Mouse (Mus musculus): ENCODE data around the gene Atmin.

Gene Atmin

DNA sequence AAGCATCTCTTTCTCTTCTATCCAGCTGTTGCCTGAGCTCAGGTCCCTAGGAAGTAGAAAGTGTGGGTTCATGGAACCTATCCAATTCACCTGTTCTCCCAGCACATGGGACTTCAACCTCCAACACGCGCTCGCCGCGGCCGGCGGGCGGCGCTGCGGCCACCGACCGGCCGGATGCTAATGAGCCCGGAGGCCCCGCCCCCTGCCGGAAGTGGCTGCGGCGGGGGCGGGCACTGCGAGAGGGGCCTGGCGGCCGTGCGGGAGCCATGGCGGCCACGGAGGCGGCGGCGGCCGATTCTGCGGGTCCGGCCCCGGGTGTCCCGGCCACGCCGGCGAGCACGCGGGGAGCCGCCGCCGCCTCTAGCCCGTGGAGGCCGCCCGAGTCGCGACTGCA, at the start of gene Atmin:
Gene Atmin (plus strand): TSS at position 233 of the 394 bp plus-strand sequence.
- DNase-seq (ENCODE audit: low read depth), result peak; percentile 53

DNA sequence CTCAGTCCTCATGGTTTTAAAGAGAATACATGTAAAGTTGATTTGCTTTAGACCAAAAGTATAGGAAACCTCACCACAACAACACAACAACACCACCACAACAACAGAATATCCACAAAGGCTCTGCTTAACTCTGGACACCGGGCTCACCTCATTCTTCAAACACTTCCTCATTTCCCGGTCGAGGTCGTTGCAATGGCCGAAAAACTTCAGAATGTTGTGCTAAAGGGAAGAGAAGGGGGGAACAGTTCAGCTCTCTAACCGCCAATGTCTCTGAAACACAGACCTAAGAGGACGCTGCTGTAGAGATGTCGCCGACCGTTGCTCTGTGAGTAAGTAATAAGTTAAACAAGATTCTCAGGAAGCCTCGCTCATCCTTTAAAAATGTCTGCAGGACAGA, 49.3 kb upstream of the Atmin start:
- no peak for DNase-seq (ENCODE audit: low read depth)

DNA sequence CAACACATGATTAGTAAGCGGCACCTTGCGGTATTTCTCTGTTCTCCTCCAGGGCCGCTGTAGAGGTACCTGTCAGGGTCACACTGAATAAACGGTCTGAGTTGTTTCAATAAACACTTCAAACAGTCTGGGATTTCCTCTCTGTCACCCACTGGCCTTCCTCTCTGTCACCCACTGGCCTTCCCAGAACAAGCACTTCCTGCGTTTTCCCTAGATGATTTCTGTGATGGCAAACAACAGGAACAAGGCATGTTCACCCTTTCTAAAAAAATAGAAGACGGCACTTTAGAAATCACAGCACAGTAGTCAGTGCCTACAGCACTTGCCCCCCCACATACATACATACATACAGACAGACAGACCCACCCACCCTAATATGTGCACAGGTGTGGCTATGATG, 47.7 kb upstream of the Atmin start:
- DNase-seq (ENCODE audit: low read depth), result no peak

DNA sequence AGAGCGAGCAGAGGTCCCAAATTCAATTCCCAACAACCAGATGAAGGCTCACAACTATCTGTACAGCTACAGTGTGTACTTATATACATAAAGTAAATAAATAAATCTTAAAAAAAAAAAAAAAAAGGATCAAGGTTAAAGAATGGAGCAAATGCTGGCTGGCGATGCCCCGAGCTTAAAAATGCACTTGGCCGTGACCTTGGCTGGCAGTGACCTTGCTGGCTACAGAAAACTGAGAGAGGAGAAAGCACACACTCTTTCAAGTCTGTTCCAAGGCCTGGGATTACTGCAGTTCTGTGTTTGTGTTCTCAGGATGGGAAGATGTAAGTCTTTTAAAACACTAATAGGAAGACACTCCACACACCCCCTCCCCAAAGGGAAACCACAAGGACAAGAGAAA, 38.5 kb upstream of the Atmin start:
- no peak for DNase-seq (ENCODE audit: low read depth)

DNA sequence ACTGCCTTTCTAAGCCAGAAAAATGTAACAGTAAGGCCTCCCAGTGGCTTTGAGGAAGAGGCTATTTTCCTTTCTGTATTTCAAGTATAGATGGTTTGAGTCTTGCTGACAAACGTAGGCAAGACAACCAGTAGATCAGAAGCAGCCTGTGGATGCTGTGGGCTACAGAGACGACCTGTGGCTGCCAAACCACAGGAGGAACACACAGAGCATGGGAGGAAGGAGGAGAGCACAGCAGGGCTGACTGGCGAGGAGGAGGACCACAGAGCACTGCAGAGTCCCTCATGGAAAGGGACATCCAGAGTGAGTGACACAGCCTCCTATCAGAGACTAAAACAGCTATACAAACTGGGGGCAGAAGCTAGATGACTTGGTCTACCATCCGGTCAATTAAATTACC, 37.9 kb upstream of the Atmin start:
- DNase-seq (ENCODE audit: low read depth), result no peak

DNA sequence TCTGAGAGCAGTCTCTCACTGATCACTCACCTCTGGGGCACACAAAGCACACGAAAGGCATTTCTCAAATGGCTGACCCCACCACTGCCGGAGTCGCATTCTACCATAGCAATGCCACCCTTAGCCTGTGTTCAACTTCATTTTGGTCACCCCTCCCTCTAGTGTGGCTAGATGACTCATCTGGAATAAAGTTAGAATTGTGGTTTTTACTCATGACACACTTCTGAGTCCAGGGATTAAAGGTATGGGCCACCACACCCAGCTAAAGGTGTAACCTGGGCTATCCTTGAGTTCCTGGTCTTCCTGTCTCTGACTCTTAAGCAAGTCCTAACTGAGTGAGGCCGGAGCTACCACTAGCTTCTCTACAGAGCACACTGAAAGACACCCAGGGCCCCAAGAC, 37.4 kb upstream of the Atmin start:
- no peak for DNase-seq (ENCODE audit: low read depth)

DNA sequence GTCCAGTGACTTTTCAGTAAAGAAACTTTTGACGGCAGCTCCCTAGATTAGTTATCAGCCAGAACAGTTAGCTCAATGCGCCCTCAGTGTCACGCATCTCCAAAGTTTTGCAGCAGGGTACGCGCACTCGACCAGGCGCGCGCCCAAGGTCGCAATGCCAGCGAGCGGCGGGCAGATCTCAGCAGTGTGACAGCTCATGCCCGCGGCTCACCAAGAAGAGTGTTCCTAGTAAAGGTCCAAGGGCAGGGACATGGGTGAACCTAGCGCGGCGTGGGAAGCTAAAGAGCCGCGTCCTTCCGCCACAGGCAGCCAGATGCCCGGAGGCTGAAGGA, 22.2 kb upstream of the Atmin start:
- no peak for DNase-seq (ENCODE audit: low read depth)

DNA sequence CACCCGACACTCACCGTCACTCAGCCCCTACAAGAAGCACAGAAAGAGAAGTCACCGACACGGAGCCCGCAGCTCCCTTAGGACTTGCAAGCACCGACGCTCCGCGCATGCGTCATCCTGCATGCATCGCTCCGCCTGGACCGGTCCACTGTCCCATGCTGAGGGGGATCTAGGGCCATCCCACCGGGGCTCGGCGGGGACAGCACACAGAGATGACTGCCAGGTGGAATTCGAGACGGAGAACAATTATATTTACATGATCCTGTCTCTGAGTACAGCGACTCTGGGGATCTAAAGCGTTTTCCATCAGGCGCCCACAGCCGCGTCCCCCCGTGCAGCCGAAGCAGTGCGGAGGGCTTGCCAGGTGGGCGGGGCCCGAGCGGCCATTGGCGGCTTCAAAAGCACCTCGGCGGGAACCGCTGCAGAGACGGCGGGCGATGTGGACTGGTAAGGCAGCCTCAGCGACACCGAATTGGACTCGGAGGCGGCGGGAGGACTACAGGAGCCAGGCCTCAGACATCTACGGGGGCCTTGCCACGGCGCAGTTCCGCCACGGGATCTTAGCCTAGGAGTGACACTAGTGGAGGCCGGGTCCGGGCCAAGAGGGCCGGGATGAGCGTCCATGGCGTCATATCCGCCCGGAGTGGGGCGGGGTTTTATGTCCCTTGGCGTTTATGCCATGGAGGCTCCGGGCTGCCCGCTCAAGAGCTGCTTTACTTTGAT, 21.7 kb upstream of the Atmin start, which contains the start of the genes Cmc2 and Cenpn:
Gene Cmc2 (minus strand): TSS at position 119 of the 723 bp plus-strand sequence.
Gene Cenpn (plus strand): TSS at position 394 of the 723 bp plus-strand sequence.
- peak; percentile 78 for DNase-seq (ENCODE audit: low read depth)

DNA sequence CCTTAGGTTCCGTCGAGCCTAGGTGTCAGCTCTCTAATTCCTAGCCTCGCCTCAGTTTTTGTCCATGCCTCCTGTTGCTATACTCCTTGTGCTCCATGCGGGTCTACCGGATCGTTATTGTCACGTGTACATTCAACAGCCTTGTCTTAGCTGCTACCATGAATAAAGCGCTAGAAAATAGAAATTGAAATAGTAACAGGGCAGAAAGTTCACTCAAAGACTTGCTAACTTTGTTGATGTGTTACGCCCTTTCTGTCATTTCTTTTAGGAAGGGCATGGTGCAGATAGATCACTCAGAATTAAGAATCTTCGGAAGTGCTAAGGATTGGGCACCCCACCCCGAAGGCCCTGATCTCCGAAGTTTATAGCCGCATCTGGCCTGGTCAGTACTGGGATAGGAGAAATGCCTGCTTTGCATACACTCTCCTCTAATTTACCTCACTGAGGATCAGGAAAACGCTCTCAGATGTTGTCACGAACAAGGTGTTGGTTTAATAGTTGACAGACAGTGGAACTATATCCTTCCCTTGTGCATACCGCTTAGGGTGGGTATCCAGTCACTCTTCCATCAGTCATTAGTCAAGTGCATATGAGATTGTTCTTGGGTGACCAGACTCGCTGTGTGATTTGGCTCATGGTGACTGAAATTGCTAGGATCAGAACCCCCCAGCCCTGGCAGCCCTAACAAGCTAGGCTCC, 21.0 kb upstream of the Atmin start:
- no peak for DNase-seq (ENCODE audit: low read depth)

DNA sequence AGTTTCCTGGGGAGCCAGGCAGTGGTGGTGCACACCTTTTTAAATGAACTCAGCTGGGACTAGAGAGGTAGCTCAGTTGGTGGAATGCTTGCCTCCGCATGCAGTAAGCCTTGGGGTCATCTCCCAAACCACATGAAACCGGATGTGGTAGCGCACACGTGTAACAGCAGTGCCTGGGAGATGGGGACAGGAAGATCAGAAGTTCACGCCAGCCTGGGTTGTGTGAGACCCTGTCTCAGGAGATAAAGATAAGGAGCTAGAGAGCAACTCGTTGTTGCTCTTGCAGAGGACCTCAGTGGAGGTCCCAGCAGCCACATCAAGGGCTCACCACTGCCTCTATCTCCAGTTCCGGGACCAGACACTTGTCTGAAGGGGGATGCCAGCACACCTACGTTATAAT, 19.7 kb upstream of the Atmin start:
- DNase-seq (ENCODE audit: low read depth), result no peak

DNA sequence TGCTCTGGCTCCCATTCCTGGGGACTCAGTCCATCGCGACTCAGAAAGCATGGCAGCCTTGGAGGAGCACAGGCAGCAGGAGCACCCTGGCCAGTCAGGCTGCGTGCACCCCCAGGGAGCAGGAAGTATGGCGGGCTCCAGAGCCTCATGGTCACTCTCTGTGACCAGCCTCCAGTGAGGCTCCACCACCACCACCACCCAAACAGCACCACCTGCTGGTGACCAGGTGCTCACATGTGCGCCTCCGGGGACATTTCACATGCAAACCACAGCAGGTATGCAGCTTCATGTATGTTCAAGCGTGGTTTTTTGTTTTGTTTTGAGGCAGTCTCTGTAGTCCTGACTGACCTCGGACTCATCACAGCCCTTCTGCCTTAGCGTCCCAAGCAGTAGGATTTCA, 15.3 kb upstream of the Atmin start:
- no peak for DNase-seq (ENCODE audit: low read depth)

DNA sequence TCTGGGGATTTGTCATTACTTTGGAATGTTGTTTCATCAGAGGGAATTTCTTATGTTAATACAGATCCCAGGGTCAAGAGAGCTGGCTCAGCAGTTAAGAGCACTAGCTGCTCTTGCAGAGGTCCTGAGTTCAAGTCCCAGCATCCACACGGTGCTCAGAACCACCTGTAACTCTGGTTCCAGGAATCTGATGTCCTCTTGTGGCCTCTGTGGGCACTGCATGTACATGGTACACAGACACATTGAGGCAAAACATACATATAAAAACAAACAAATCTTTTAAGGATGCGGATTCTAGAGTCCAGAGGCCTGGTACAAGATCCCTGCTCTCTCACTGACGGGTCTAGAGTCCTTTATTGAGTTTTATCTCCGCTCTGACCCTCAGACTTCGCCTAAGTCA, 14.6 kb upstream of the Atmin start:
- no peak for DNase-seq (ENCODE audit: low read depth)

DNA sequence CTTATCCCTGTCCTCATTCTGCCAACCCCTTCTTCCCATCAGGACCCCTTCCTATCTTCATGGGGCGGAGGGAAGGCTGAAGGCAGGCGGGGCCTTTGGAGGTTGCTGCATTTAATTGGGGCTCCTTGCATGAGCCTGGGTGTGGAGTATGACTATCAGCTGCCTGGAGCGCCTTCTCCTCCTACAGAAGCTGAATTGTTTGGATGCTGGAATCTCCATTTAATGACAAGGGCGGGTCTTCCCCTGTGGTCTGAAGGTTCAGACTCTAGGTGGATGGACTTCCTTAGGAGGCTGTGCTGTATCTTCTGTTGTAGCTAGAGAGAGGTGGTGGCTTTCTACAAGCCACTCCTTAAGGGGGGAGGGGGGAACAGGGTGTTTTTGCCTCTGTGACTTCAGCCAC, 8.2 kb upstream of the Atmin start:
- DNase-seq (ENCODE audit: low read depth), result no peak

DNA sequence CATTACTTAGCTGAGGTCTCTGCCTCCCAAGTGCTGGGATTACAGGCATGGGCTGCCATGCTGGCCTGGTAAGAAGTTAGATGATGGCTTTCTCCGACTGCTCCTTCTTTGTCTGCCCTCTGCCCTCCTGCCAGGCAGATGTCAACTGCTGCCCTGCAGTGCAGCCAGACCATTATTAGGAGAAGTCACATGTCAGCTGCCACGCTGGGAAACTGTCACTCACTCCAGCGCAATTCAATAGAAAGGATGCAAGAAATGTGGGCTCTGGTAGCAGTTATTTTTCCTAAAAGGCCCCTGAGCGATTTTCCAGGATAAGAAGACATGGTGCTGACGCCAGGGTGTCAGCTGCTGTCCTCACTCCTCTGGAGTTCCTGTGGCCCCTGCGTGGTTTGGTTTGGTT, 7.7 kb upstream of the Atmin start:
- DNase-seq (ENCODE audit: low read depth), result no peak

DNA sequence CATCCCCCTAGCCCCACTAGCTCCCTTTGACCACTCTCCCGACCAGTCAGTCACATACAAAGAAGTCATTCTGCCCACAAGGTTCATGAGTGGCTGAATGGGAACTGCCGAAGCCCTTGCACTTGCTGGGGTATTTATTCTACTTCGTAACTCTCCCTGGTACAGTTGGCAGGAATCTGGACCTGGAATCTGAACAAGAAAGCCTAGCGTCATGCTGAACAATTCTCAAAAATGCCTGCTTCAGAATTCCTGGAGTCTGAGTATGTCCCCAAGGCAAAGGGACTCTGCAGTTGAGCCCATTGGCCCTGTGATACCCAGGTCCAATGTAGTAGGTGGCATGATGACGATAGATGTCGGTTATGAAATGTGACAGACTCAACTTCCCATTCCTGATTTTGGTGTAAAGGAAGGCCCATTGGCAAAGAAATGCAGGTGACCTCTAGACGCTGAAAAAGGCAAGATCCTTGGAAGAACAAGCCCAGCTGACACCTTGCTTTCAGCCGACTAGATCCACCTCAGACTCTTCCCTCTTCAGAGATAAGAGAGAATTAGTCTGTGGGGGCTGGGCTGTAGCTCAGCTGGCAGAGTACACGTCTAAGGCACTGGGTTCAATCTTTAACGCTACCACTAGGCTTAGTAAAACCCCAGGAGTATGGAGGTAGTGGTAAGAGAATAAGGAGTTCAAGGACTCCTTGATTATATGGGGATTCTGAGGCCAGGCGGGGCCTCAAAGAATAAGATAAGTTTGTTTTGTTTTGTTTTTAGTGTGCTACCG, 722 bp upstream of the Atmin start:
- no peak for DNase-seq (ENCODE audit: low read depth)

DNA sequence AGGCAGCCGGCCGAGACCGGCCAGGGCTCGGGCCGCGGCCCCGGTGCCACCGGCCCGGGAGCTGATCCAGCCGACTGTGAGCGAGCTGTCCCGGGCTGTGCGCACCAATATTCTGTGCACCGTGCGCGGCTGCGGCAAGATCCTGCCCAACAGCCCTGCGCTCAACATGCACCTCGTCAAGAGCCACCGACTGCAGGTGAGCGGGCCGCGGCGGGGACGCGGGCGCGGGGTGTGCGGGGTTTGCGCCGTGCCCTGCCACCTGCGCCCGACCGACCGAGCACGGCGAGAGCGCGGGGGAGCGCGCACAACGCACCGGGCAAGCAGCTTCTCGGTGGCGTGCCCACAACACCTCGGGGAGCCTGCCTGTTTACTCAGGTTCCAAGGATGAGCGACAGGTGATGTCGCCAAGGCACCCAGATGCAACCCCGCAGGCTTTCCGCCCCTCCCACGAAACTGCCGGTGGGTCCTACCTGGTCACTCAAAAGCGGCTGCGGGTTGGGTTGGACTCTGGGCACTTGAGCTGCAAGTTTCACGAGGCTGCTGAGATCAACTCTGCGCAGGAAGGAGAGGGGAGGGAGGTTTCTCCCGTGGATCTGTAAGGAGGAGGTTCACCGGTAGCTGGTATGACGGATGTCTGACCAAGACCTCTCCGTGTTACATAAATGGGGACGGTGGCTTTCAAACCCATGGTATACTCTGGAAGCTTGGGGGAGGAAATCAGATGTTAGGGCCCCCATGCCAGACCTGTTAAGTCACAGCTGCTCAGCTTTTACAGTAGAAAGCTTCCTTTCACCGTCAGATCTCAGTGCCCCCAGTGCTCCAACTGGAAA, 577 bp downstream of the Atmin start:
- no peak for DNase-seq (ENCODE audit: low read depth)

DNA sequence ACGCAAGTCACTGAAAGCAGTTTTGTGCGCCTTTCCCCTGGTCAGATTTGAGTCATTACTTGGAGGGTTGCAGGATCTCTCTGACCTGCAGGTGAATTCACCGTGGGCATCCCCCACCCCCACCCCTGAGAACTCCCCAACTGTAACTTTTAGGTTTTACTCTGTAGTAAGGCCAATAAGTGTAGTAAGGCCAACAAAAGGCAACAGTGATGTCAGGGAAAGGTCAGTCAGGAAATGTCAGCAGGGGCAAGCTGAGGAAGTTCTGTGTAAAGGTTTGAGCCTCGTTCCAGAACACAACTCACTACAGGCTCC, 1.1 kb downstream of the Atmin start:
- peak; percentile 12 for DNase-seq (ENCODE audit: low read depth)

DNA sequence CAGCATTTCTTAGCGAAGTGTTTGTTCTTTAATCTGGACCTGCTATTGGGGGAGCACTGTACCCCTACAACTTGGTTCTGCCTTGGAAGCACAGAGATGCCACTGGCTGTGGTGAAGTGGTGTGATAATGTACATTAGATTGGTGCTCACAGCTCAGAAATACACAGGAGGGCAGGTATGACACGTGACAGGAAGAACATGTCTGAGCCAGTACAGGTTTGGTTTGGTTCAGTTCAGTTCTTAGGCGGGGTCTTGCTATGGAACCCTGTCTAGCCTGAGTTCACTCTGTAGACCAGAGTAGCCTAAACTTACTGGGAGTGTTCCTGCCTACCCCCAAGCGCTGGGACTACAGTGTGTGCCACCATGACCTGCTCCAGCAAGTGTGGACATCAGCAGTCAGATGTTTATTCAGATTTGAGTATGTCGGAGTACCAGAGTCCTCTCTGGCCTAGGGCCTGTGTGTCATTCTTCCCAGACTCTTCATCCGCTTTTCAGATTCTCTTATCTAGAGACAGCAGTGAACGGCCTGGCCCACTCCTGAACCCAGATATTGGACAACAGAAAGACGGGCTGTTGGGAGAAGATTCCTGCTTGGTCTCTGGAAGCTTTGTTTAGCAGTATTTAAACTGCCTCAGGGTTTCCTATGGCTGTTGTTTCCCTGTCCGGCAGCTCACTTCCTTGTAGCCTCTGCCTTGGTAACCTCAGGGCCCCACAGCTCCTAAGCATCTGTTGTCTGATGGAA, 2.1 kb downstream of the Atmin start:
- DNase-seq (ENCODE audit: low read depth), result no peak

DNA sequence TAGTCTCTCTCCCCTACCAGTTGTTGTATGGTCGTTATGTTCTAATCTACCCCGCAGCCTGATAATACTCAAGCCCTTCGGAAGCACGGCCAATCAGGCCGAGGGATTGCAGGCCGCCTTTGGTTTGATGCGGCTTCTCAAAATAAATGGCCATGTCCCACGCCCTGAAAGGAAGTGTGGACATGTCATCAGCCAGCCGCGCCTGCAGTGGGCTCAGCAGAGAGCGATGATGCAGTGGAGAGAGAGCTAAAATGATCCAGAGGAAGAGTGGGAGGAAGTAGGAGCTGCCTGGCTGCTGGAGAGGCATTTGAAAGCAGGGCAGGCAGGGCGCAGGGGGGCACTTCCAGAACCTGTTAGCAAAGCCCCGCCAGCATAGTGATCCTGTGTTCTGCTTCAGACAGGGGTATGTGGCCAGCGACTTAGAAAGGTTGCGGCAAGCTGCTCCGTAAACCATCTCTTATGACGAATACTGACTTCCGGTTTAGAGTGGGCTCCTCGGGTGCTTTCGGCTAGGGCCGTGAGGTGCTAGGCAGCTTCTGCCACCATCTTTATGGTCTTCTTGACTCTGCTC, 3.2 kb downstream of the Atmin start:
- DNase-seq (ENCODE audit: low read depth), result no peak

DNA sequence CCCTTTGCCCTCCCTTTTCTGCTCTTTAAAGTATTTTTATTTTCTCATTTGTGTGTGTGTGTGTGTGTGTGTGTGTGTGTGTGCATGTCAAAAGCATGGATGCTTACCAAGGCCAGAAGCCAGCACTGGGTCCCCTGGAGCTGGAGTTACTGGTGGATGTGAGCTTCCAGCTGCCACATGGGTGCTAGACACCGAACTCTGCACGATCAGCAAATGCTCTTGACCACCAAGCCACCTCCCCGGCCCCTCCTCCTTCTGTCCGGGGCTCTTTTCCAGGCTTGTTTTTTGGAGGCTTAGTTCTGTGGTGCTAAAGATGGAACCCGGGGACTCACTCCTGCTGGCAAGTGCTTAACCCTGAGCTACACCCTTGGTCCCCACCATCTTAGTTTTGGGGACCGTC, 3.7 kb downstream of the Atmin start:
- DNase-seq (ENCODE audit: low read depth), result no peak

DNA sequence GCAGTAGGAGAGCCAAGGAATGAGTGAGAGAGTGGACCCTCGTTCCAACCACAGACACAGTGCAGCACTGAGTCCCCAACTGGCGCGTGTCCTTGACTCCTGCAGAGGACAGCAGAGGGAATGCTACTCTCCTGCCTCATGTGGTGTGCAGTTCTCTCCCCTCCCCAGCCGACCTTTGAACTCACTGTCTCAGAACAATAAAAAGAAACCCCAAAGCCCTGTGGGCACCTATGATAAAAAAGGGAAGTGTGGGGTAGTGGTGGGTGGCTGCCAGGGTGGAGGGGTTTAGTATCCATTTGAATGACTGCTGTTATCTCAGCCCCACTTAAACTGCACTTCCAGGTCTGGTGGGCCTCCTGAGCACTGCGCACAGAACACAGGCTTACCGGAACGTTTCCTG, 4.4 kb downstream of the Atmin start:
- DNase-seq (ENCODE audit: low read depth), result no peak

Measured in fibroblast of lung, adult 2 months (primary cell).